Mouse (Mus musculus) retina, postnatal 7 days (tissue): ENCODE measurements around the gene Ugt1a6b.
"Not testable (repeated sequence)": the region's sequence is repeated elsewhere in the genome, so short reads cannot be mapped to it uniquely, and the experiment has no call there.

Source experiments
- DNase-seq: peaks from one replicate; pipeline ENCODE4 v3.0.0-alpha.2; 2012; ENCODE audit warnings: low read depth, low spot score

Ugt1a6b gene

DNA sequence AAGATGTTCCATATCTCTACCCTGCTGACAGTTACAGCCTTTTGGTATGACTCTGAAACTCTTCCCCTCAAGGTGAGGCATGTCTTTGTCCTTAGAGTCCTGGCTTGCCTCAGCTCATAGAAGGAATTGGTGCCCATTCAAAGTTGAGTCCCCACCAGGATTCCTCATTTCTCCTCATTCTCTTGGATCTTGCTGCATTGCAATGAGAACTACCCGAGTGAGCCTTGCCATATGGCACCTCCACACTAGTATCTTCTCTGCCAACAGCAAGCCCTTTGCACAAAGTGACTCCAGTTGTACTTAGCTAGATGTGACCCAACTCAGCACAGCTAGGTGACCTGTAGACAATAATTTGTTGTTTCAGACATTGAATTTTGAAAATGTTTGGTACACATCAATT lies 120.5 kb downstream of the Ugt1a6b start:
- no peak for DNase-seq

DNA sequence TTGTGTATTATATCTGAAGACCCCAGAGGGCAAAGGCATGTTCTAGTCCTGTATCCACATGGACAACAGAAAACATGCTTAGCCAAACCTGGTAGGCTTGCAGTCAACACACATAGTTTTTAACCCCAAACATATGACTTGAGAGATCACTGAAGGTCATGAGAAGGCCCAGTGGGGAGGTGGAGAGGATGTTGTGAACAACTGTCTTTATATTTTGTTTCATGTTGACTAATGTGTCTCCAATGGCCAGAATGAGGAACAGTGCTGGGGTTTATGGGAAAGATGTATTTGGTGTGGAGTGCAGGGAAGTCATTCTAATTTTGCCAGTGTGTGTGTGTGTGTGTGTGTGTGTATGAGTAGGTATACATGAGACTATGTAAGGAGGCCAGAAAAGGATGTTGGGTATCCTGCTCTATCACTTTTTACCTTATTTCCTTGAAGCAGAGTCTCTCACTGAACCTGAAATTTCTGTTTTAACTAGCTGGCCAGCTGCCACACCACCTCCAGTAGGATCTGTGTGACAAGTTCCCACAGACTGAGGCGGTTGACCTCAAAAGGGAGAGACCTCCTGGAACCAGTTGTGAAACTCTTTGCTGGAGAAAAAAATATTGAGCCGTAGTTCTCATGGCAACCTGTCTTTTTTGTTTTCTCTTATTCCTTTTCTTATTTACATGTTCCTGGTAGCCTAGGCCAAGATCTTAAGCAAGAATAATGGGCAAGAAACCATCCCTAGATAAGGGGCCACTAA lies 121.2 kb downstream of the Ugt1a6b start:
- no peak for DNase-seq

DNA sequence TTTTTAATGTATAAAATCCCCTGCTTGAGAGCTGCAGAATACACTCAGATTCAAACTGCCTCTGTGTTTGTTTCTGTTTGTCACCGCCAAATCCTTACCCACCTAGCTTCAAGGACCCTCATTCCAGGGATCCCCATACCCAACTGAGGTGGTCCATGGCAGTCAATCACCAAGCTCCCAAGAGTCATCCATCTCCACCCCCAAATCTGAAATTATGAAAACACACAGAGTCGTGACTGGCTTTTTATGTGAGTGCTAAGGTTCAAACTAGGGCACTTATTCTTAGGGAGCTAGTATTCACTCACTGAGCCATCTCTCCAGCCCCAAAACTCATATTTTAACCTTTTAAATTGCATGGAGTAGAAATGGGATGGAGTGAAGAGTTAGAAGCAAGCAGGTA lies 122.2 kb downstream of the Ugt1a6b start:
- DNase-seq: not testable (repeated sequence)

DNA sequence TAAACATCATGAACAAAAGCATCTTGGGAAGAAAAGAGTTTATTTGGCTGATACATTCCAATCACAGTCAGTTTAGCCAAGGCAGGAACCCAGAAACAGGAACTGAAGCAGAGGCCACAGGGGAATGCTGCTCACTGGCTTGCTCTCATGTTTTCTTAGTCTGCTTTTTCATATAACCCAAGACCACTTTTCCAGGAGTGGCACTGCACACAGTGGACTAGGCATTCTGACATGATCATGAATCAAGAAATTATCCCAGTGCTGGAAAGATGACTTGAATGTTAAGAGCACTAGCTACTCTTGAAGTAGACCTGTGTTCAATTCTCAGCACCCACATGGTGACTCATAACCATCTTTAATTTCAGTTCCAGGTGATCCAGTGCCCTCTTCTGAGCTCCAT lies 122.7 kb downstream of the Ugt1a6b start:
- DNase-seq: no peak

DNA sequence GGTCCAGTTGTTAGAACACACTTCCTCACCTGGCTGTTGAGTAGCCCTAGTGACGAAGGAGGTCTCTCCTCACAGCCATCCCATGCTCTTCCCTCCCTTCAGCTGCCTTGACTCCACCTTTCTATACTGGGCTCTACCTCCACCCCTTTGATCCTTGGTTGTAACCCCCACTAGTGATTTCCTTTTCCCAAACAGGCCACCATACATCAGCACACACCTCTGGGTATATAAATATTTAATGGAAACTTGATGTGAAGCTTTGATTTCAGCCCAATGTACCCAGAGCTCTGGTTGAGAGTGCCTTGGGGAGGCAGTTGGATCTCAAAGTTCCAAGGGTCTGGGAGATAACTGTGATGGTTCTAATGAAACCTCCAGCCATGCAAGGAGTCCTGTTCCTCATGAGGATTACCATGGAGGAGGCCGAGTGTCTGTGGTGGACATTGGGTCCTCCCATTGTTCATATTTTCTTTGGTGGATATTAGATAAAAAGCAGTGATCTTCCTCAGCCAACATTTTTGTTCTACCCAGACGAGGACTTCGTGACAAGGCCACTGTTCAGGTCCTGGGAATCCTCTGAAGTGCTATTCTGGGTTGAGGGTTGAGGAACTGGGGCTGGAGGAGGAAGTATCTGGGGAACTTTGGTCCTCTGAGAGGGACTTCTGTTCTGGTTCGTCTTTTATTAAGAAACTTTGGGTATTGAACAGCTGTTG lies 123.8 kb downstream of the Ugt1a6b start, which contains the start of gene Mroh2a:
Gene Mroh2a (plus strand): TSS at position 317 of the 710 bp plus-strand sequence.
- no peak for DNase-seq

DNA sequence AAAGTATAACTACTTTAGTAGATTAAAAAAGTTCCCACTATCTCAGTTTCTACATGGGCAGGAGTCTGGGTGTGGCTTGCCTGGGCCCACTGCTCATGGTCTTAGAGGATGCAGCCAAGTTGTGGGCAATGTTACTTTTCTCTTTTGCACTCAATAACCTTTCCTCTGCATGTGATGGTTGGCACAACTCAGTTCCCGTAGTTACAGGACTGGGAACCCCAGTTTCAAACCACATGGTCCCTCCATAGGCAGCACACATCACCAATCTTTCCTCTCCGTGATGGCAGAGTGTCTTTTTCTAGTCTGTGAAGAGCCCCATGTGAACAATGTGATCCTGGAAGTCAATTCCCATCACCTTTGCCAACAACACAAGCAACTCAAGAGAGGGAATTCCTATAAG lies 124.4 kb downstream of the Ugt1a6b start:
- no peak for DNase-seq

DNA sequence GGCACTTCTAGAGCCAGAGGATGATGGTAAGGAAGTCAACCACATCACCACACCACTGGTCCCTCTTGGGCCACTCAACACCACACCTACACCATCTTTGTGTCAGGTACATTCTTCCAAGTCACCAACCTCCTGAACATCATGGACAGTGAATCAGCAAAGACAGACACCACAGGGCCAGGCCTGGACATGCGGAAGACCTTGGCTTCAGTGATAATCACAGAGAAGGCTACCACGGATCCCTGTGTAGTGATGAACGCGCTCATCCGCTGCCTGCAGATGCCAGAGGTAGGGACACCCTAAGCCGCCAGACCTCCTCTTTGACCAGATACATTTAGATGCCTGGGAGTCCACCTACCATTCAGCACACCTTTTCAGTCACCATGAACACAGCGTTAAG lies 125.1 kb downstream of the Ugt1a6b start:
- DNase-seq: no peak

DNA sequence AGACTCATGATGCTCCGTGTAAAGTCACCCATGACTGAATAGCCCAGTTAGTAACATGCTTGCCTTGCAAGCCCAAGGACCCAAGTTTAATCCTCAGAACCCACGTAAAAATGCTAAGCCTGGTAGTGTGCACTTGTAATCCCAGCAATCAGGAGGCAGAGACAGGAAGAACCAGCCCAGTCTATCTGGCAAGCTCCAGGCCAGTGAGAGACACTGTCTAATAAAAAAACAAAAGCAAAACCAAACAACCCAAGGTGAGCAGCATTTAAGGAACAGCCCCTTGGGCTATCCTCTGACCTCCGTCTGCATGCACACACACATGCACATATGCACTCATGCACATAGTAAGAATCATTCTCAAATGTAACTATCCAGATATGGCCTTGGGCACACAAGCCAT lies 126.5 kb downstream of the Ugt1a6b start:
- DNase-seq: no peak

DNA sequence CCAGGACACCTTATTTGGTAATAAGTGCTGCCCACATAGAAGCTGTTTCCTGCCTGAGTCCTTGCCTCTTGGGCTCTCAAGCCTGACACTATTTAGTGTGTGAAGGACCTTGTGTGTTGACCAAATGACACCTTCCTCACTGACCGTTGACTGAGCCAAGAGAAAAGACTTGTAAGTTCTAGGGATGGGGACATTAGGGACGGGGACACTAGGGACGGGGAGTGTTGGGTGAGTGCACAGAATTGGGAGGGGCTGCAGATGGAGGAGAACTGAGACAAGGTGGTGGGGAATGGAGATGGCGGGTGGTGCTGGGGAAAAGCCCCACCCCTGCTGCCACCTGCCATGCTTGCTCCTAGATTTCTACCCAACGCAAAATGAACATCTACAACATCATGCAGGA lies 126.9 kb downstream of the Ugt1a6b start:
- no peak for DNase-seq

DNA sequence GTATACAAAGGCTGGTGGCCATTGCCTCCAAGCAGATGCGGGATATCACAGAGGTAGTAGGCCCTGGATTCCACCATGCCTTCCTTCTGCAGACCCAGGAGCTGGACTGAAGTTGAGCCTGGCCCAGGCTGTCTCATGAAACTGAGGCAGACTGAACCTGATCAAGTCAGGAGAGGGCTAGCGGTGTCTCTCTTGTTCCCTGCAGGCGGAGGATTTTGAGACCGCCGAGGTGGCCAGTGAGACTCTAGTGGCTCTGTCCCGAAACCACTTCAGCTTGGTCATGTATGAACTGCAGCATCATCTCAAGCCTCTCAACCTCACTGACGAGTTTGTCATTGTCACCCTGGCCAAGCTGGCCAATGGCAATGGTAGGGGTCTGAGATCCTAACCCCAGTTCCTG lies 127.4 kb downstream of the Ugt1a6b start:
- DNase-seq: no peak

DNA sequence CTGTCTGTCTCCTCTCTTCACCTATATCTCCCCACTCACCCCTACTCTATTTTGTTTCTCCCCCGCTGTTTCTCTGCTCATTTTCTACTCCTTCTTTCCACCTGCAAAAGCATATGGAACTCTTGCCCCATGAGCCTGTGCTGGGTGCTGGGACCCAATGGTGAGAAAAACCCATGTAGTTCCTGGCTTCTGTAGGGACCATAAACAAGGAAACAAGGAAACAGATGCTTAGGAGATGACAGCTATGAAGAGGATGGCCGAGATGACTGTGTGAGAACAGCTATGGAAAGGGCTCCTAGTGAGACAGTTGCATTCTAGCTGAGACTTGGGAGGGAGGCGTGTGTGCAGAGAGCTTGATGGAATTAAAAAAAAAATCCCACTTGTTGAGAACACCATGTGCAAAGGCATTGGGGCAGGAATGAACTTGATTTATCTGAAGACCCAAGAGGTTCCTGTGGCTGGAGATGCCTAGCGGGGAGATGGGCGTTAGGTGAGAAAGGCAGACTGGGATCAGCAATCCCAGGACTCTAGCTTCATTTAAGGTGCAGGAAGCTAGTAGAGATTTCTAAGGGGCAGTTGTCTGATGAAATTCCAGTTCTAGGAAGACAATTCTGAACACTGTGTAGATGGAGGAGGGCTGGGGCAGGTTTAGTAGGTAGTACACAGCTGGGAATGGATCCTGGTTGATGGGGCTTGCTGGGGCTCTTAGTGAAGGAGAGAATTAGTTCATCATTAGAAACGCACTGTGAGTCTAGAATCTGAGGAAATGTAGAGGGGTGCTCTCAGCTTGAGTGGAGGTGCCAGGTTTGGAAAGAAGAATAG lies 128.1 kb downstream of the Ugt1a6b start:
- no peak for DNase-seq

DNA sequence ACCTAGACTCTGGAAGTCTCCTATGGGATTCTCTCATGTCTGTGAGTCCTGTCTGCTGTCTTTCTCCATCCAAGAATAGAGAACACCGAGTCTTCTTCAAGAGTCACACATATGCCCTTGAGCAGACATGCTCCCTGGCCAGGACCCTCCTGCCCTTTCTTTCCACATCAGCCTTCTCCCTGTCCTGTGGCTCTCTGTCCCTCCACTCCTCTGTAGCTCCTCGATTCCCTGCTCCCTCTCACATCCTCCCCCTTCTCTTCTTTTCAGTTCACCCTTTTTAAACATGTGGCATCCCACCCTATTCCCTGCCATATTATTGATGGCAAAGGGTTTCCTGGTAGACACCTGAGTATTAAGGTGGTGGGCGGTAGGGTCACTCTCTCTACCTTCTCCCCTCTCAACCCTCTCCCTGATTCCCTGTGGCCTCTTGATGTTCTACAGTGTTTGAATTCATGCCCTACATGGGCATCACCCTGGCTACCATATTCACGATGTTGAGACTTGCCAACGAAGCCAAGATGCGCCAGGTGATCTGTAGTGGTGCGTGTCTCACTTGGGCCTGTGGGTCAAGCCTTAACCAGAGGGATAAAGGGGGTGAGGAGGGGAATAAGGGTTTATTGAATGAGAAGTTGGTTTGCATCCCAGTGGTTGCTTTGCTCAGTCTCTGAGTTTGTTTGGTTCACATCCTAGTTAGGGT lies 128.9 kb downstream of the Ugt1a6b start:
- no peak for DNase-seq

DNA sequence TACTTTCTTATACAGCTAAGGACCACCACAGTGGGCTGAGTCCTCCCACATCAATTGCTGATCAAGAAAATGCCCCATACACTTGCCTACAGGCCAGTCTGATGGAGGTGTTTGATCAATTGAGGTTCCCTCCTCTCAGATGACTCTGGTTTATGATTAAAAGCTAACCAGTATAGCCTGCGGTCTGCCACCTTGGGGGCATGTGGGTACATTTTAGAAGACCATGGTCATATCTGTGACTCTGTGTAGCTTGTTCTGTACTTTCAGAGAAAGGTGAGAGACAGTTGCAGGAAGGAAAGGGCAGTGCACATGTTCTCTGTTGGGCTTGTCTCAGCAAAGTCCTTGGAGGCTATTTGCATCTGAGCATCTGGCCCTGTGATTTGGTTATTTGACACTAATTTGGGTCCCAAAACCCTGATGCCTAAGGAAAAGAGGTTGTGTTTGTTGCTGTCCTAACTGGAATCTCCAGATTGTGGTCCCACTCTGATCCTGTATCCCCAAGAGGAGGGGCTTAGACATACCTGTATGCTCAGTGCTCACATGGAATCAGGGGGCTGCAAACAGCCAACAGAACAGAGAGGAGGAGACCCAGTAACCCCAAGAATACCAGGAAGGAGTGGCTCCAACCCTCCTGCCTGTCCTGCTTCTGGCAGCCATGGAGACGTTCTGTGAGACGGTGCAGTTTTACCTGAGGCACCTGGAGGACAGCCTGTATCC lies 129.8 kb downstream of the Ugt1a6b start:
- DNase-seq: no peak

DNA sequence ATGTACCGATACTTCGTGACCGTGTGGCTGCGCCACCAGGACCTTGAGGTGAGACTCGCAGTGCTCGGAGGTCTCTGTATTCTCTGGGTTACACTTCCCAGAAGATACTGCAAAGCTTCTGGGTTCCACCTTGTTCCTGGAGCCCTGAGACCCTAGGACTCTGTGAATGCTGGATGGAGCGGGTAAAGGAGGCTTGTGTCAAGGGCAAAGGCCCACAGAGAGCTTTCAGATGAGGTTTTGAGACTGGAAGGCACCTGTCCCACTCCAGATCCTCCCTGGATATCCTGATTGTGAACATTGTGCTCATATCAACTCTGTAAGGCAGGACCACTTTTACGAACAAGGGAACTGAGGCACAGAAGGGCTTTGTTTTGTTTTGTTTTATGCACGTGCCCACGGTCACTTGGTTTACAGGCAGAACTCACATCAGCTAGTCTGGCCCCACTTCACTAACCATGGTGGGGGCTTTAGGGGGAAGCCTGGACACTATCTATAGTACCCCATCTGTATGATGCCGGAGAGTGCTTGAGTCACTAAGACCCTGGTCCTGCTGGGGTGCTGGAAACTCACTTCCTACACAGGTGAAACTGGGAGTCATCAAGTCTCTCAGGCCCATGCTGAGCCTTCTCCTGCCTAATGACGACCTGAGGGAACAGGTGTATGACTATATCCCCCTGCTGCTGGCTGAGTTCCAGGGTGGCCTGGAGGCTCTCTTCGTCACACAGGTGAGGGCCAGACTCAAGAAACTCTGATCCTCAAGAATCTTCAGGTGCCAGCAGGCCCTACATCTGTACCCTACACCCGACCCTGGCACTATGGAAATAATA lies 130.6 kb downstream of the Ugt1a6b start:
- no peak for DNase-seq

DNA sequence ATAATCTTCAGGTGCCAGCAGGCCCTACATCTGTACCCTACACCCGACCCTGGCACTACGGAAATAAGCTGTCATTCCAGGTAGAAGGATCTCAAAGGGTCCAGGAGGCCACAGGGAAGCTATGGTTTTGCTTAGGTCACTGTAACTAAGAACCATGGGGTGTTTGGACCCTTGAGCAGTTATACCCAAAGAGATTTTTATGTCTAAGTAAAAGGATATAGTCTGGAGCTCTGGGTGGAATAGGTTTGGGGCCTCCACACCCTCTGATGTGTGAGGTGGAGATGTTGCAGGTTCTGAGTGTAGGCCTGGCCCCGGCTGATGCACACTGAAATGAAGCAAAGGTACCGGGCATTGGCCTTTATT lies 131.2 kb downstream of the Ugt1a6b start:
- DNase-seq: no peak

DNA sequence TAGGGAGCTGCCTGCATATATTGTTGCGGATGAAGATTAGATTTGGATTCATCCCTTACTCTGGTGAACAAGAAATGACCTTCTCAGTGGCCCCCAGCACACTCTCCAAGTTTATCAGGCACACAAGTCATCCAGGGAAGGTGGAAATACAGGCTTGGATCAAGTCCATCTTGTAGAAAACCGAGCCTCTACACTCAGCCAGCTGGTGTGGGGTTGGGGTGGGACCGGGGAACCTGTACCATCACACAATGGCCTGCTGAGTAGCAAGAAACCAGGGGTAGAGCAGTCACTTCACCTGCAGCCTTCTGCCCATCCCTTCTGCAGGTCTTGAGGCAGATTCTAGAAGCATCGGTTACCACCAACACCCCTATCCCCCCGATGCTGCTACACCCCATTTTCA lies 131.6 kb downstream of the Ugt1a6b start:
- DNase-seq: no peak

DNA sequence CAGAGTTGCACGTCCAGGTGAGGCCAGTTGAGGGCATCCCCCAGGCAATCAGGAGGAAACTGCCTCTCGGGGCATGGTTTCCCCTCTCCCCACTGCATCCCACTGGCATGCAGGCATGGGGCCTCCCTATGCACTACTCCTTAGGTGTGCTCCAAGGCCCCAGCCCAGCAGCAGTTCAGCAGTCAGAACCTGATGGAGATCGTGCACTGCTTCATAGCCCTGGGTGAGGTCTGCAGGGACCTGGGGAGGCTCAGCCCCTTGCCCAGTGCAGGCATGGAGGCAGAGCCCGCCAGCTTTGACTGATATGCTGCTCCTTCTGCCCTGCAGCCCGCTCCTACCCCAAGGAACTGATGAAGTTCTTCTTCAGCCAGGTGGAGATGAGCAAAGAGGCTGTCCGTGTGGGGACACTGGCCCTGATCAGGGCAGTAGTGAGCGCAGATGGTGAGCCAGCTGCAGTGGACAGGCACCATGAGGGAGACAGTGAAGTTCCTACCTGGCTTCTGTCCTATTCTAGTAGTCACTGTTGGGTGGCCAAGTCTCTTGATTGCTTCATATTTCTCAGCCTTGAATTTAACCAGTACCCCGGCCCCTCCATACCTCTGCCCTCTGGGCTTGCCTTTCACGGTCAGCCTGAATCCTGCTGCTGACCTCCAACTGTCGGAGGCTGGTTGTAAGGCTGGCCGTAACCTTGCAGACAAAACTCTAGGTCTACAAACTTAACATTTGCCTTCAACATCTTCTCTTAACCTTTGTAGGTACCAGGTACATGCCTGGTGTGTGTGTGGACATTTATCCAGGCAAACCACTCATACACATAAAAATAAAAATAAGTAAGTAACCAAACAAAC lies 132.2 kb downstream of the Ugt1a6b start:
- DNase-seq: no peak

DNA sequence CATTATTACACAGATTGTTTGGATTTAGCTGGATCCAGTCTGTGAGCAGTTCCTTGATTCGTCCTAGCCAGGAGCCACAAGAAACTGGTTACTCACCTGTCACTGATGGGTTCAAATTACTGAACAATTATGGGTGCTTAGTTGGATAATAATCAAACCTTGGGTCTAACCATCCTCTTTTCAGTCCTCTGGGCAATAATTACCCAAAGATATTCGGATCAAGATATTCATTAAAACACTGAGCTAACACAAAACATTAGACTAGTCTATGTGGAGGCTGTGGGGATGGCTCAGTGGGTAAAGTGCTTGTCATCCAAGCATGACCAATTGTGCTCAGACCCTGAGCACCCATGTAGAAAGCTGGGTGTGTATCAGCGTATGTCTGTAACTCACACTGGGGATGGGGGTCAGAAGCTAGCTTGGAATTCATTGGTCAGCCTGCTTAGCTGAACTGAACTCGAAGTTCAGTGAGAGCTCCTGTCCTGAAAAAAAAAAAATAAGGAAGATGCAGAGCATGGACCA lies 132.9 kb downstream of the Ugt1a6b start:
- DNase-seq: no peak

DNA sequence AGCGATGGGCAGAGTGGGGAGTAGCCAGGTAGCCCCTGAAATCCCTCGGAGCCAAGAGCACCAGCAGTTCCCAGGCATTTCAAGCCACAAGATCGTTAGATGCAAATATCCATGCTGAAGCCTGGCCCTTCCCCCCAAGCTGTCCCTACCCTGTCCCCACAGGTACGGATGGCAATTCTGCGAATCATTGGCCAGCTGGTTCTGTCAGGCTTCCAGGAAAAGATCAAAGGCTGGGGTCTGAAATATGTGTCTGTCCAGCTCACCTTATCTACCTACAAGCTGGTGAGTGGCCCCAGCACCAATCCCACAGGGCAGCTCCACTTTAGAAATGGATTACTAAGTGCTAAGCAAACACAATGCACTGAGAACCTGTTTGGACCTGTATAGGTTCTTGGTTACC lies 134.3 kb downstream of the Ugt1a6b start:
- no peak for DNase-seq
